Mouse (Mus musculus): ENCODE results near the gene Sgip1. TPM values are rescaled to one million over a fixed set of nuclear protein-coding genes. Genes with fewer than 3 reads are reported as not detected.

The Sgip1 gene
- total and polyA plus RNA-seq, 3 experiments: 0.92 to 5.6 TPM; not detected in 1

DNA sequence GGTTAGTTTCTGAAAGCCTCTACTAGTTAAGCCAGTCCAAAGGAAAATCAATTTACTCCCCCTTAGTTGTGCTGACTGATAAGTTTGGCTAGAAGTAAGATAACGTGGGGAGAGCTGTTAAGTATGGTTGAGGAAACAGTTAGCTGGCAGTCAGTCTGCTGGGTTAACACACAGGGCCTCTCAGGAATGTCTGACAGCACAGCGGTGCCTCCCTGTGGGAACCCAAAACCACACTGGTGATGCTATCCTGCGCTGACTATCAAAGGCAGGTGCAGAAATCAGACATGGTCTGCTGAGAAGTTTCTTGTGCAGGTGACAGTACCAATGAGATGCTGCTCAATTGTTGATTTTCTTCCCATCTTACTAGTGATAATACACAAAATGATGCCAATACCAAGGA, 223.1 kb downstream of the Sgip1 start:
- Histone ChIP-seq H3K9me3 (replicated peaks; ENCODE audit: insufficient read depth, low read length) (no peaks in the 10 kb centered on the region), H3K9ac (ENCODE audit: control insufficient read depth, low read depth, low read length, poor library complexity, severe bottlenecking) (no peak overlapping the region), H3K4me3 (ENCODE audit: control insufficient read depth in 1 of 2, insufficient read depth in 1 of 2, low read depth in 2 of 2, low read length in 2 of 2) (no peak overlapping the region), H3K4me1 (ENCODE audit: control insufficient read depth in 1 of 2, insufficient read depth in 2 of 2, low read length in 2 of 2) (no peaks in the 10 kb centered on the region; a peak in 1 of 4 replicates), H3K27ac (ENCODE audit: control insufficient read depth, low read depth, low read length) (no peak overlapping the region), H3K79me2 (ENCODE audit: control insufficient read depth, insufficient read depth, low read length, poor library complexity) (no peaks in the 10 kb centered on the region), H3K27me3 (ENCODE audit: control insufficient read depth in 1 of 2, insufficient read depth in 2 of 2, low read length in 2 of 2) (no peaks in the 10 kb centered on the region), H3K36me3 (ENCODE audit: control insufficient read depth in 1 of 2, insufficient read depth in 2 of 2, low read length in 2 of 2) (no peaks in the 10 kb centered on the region)
- DNase-seq (ENCODE audit: low read depth, low spot score): peak; percentile 6
- no peak for TF ChIP-seq MEF2A (IDR thresholded peaks at IDR 0.05; ENCODE audit: extremely low read depth, insufficient replicate concordance, low read depth, low read length, poor library complexity, severe bottlenecking)
- no peak for TF ChIP-seq ETS1 (IDR thresholded peaks at IDR 0.05; ENCODE audit: low read depth, low read length)
- no peak for TF ChIP-seq MAZ (IDR thresholded peaks at IDR 0.05; ENCODE audit: low read depth, low read length)
- TF ChIP-seq POLR2AphosphoS5 (IDR thresholded peaks at IDR 0.05; ENCODE audit: borderline replicate concordance, low read depth, low read length): no peak
- TF ChIP-seq RAD21 (IDR thresholded peaks at IDR 0.05; ENCODE audit: low read depth, low read length): no peak
- no peak for TF ChIP-seq CHD2 (IDR thresholded peaks at IDR 0.05; ENCODE audit: low read length)

- Histone ChIP-seq H3K9me3 (replicated peaks; ENCODE audit: insufficient read depth, low read length) (no peaks in the 10 kb centered on the region), H3K27ac (ENCODE audit: control insufficient read depth, low read depth, low read length) (no peak overlapping the region), H3K36me3 (ENCODE audit: control insufficient read depth in 1 of 2, insufficient read depth in 2 of 2, low read length in 2 of 2) (no peaks in the 10 kb centered on the region), H3K27me3 (ENCODE audit: control insufficient read depth in 1 of 2, insufficient read depth in 2 of 2, low read length in 2 of 2) (no peaks in the 10 kb centered on the region), H3K79me2 (ENCODE audit: control insufficient read depth, insufficient read depth, low read length, poor library complexity) (no peaks in the 10 kb centered on the region), H3K4me1 (ENCODE audit: control insufficient read depth in 1 of 2, insufficient read depth in 2 of 2, low read length in 2 of 2) (no peaks in the 10 kb centered on the region; a peak in 1 of 4 replicates), H3K4me3 (ENCODE audit: control insufficient read depth in 1 of 2, insufficient read depth in 1 of 2, low read depth in 2 of 2, low read length in 2 of 2) (no peak overlapping the region), H3K9ac (ENCODE audit: control insufficient read depth, low read depth, low read length, poor library complexity, severe bottlenecking) (no peak overlapping the region)
- no peak for TF ChIP-seq NELFE (IDR thresholded peaks at IDR 0.05; ENCODE audit: low read depth, low read length)
- no peak for TF ChIP-seq SIN3A (IDR thresholded peaks at IDR 0.05; ENCODE audit: low read length)
- TF ChIP-seq E2F4 (IDR thresholded peaks at IDR 0.05; ENCODE audit: borderline replicate concordance, low read depth, low read length): no peak
- TF ChIP-seq TCF12 (IDR thresholded peaks at IDR 0.05; ENCODE audit: low read depth, low read length): no peak
- no peak for TF ChIP-seq ZMIZ1 (IDR thresholded peaks at IDR 0.05; ENCODE audit: low read depth, low read length)
- no peak for TF ChIP-seq NRF1 (IDR thresholded peaks at IDR 0.05; ENCODE audit: insufficient read depth, low read depth, low read length, poor library complexity, severe bottlenecking)
- TF ChIP-seq ZC3H11A (IDR thresholded peaks at IDR 0.05; ENCODE audit: low read depth, low read length): no peak
- TF ChIP-seq RAD21 (IDR thresholded peaks at IDR 0.05; ENCODE audit: low read depth, low read length): no peak
- no peak for TF ChIP-seq POLR2AphosphoS2 (IDR thresholded peaks at IDR 0.05; ENCODE audit: low read length)
- TF ChIP-seq ELF1 (IDR thresholded peaks at IDR 0.05; ENCODE audit: low read depth, low read length): no peak
- TF ChIP-seq USF2 (IDR thresholded peaks at IDR 0.05; ENCODE audit: borderline replicate concordance in 1 of 2, insufficient read depth in 1 of 2, low read depth in 1 of 2, low read length in 2 of 2): no peak
- no peak for TF ChIP-seq MYB (IDR thresholded peaks at IDR 0.05; ENCODE audit: low read depth, low read length)
- TF ChIP-seq MAZ (IDR thresholded peaks at IDR 0.05; ENCODE audit: low read depth, low read length): no peak
- TF ChIP-seq RCOR1 (IDR thresholded peaks at IDR 0.05; ENCODE audit: low read depth, low read length): no peak
- DNase-seq (ENCODE audit: low read depth, low spot score): no peak
These were observed 226.7 kb downstream of the Sgip1 start for GRCm38 (mm10) chr4:102967811-102968210.
